Mouse (Mus musculus) liver, embryonic 14.5 days (tissue): ENCODE measurements around the gene Smyd2. TPM values are rescaled to one million over a fixed set of nuclear protein-coding genes. Genes with fewer than 3 reads are reported as not detected.

Source experiments
- ATAC-seq: fragments of 200-750 bp; cut with Nextera tagmentation; 2 replicates; pipeline ENCODE4 v1.8.0; 2017; ENCODE audit warnings: moderate number of reproducible peaks, mild to moderate bottlenecking, moderate library complexity; ENCODE audit not compliant: insufficient read depth
- DNase-seq, 3 experiments: peaks; one replicate each; pipeline ENCODE4 v3.0.0-alpha.2; 2012 to 2013; ENCODE audit warnings: low read depth in 3 of 3, low spot score in 3 of 3
- H3K27ac ChIP-seq: fragments of 300-500 bp; sonication (generic); 2 replicates; pipeline ENCODE4 v1.5.1; 2014; ENCODE audit warnings: moderate library complexity, mild to moderate bottlenecking, control low read depth, inconsistent platforms
- H3K27me3 ChIP-seq: fragments of 300-500 bp; sonication (generic); 2 replicates; pipeline ENCODE4 v1.6.1; 2014; ENCODE audit warnings: mild to moderate bottlenecking, low read length, moderate library complexity; ENCODE audit not compliant: control insufficient read depth, insufficient read depth
- H3K36me3 ChIP-seq: fragments of 300-500 bp; sonication (generic); replicated peaks from 2 replicates; pipeline ENCODE4 v1.6.1; 2014; ENCODE audit warnings: low read depth; ENCODE audit not compliant: control insufficient read depth, insufficient read depth
- H3K4me1 ChIP-seq, 2 experiments: fragments of 200-500 bp in 1 of 2; fragments of 300-500 bp in 1 of 2; sonication (generic) in 1 of 2; replicated peaks; 2 replicates each; pipeline ENCODE4 v1.6.1; 2012 to 2014; ENCODE audit warnings: antibody characterized with exemption in 1 of 2, inconsistent platforms in 1 of 2, low read length in 1 of 2; ENCODE audit not compliant: control insufficient read depth in 2 of 2, insufficient read depth in 2 of 2
- H3K4me2 ChIP-seq: fragments of 300-500 bp; sonication (generic); 2 replicates; pipeline ENCODE4 v1.6.1; 2014; ENCODE audit warnings: low read depth, mild to moderate bottlenecking, control low read depth, moderate library complexity
- H3K4me3 ChIP-seq, 2 experiments: fragments of 200-500 bp in 1 of 2; fragments of 300-500 bp in 1 of 2; sonication (generic) in 1 of 2; 2 replicates each; pipeline ENCODE4 v1.5.1; 2012 to 2014; ENCODE audit warnings: low read depth in 2 of 2, low read length in 2 of 2, mild to moderate bottlenecking in 2 of 2, control low read depth in 1 of 2, inconsistent platforms in 1 of 2, moderate library complexity in 1 of 2; ENCODE audit not compliant: insufficient read depth in 1 of 2
- H3K9ac ChIP-seq: fragments of 300-500 bp; sonication (generic); replicated peaks from 2 replicates; pipeline ENCODE4 v1.6.1; 2014; ENCODE audit warnings: mild to moderate bottlenecking, control low read depth, moderate library complexity
- H3K9me3 ChIP-seq: fragments of 300-500 bp; sonication (generic); 2 replicates; pipeline ENCODE4 v1.6.1; 2016; ENCODE audit warnings: low read length, mixed read lengths; ENCODE audit not compliant: control insufficient read depth
- CTCF ChIP-seq: IDR thresholded peaks from 2 replicates; pipeline ENCODE4 v1.5.1; 2016; ENCODE audit warnings: antibody characterized with exemption, low read depth, control low read depth
- EP300 ChIP-seq: IDR thresholded peaks from 2 replicates; pipeline ENCODE4 v1.6.1; 2016; ENCODE audit warnings: antibody characterized with exemption, low read depth
- WGBS: fragments of 180-500 bp; shearing (Covaris S2); extraction: QIAGEN DNeasy Blood & Tissue Kit; methylation state at CpG from one replicate; pipeline ENCODE4 v1.1.7; 2014; ENCODE audit not compliant: insufficient replicate concordance; 5-methylcytosine and 5-hydroxymethylcytosine counted together
- polyA plus RNA-seq, 2 experiments: library from polyadenylated mRNA; depleted of rRNA in 1 of 2; stranded (reverse) in 1 of 2; unstranded in 1 of 2; fragments of >200 nt; fragmentation: Nextera tagmentation in 1 of 2; extraction: Ambion mirVana in 1 of 2; gene quantifications; 2 replicates each; pipeline versions ENCODE4 v1.2.1 to v1.2.3; 2012 to 2014

The Smyd2 gene
- polyA plus RNA-seq, 2 experiments, result 24.8 to 27.7 TPM

DNA sequence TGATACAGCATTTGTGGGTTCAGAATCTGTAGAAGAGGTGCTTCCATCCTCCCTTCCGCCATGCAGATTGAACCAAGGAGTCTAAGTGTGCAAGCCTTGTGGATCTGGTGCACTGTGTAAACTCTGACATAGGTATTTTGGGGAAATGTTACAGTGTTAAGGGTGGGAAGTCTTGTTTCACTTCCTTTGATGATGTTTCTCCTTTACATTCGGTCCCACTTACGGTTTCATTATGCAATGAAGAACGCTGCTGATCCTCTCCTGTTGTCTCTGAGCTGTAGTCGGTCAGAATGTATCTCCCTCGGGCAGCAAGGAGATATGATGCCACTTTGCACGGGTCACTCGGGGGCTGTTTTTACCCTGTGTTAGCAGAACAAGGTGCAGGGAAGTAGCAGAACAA, 50.5 kb downstream of the Smyd2 start:
- Histone ChIP-seq H3K4me1 (peaks cover 14 to 37% of the 10 kb centered on the region in 2 experiments), H3K36me3 (no peaks in the 10 kb centered on the region), H3K9ac (no peak overlapping the region), H3K4me2 (no peak overlapping the region), H3K4me3 (no peak overlapping the region), H3K9me3 (no peaks in the 10 kb centered on the region), H3K27me3 (no peaks in the 10 kb centered on the region), H3K27ac (no peak overlapping the region)
- no peak for DNase-seq
- 72% methylated on average over 8 of the region's 8 CpGs for WGBS
- TF ChIP-seq CTCF (no peak), EP300 (no peak)
- ATAC-seq, result no peak

DNA sequence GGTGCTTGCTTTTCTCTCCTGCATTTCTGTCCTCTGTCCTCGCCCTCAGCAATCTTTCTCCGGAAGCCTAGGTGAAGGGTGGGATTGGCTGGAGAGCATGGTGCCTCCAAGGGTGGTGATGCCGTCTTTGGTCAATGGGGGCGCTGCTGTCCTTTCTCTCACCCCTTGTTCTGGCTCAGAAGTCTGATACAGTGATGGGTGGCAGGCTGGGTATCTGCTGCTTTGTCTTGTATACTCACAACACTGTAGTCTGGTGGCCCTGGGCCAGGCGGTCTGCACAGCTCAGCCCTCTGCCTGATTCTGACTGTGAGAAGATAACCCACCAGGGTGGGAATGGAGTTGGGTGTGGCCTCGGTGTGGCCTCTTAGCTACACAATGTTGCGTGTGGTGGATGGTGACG, 51.6 kb downstream of the Smyd2 start:
- Histone ChIP-seq H3K9me3 (no peaks in the 10 kb centered on the region), H3K27ac (no peak overlapping the region), H3K4me2 (no peak overlapping the region), H3K4me1 (peaks cover 16 to 46% of the 10 kb centered on the region in 2 experiments), H3K27me3 (no peaks in the 10 kb centered on the region), H3K4me3 (no peak overlapping the region), H3K36me3 (no peaks in the 10 kb centered on the region), H3K9ac (no peak overlapping the region)
- TF ChIP-seq CTCF (peak; percentile 76), EP300 (no peak)
- no peak for DNase-seq
- ATAC-seq, result peak; percentile 40
- WGBS, result 33% methylated on average over 8 of the region's 8 CpGs

- TF ChIP-seq EP300, result no peak
- peak; percentile 75 for TF ChIP-seq CTCF
- Histone ChIP-seq H3K36me3 (no peaks in the 10 kb centered on the region), H3K4me2 (no peak overlapping the region), H3K4me3 (no peak overlapping the region), H3K27me3 (no peaks in the 10 kb centered on the region), H3K9ac (no peak overlapping the region), H3K27ac (no peak overlapping the region), H3K9me3 (no peaks in the 10 kb centered on the region), H3K4me1 (peaks cover 14 to 45% of the 10 kb centered on the region in 2 experiments)
- no peak for ATAC-seq
- DNase-seq, result no peak
- 76% methylated on average over 18 of the region's 18 CpGs for WGBS
Measured at GRCm38 (mm10) chr1:189869651-189870270, 52.4 kb downstream of the Smyd2 start.

DNA sequence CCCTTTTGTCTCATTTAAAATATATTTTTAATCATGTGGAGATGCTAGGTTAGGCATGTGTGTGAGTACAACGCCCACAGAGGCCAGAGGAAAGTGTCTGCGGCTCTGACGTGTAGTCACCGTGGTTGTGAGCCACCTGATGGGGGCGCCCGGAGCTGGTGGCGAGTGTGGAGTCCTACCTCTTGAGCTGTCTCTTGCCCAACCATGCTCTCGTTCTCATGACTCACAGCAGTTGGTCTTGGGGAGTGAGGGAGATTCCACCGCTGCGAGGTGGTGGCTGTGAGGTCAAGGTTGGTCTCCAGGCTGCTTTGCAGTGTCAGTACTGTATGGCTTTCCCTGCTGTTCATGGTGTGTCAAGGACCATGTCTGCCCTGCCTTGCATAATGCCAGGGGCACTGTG, 54.1 kb downstream of the Smyd2 start:
- Histone ChIP-seq H3K27me3 (no peaks in the 10 kb centered on the region), H3K36me3 (no peaks in the 10 kb centered on the region), H3K9ac (no peak overlapping the region), H3K4me3 (no peak overlapping the region), H3K9me3 (no peaks in the 10 kb centered on the region), H3K27ac (no peak overlapping the region), H3K4me1 (peaks cover 14 to 45% of the 10 kb centered on the region in 2 experiments), H3K4me2 (peak overlapping the region; percentile 60)
- no peak for TF ChIP-seq EP300
- peak; percentile 62 for TF ChIP-seq CTCF
- ATAC-seq (peak; percentile 44), DNase-seq (no peak)
- WGBS, result 25% methylated on average over 10 of the region's 10 CpGs

- Histone ChIP-seq H3K4me3 (peak overlapping the region; percentile 13 to 25; a peak in 2 of 4 replicates), H3K4me2 (peak overlapping the region; percentile 60), H3K9me3 (no peaks in the 10 kb centered on the region), H3K36me3 (no peaks in the 10 kb centered on the region), H3K27ac (peak overlapping the region; percentile 52), H3K9ac (no peak overlapping the region; the same call in 1 of the 2 replicates), H3K27me3 (no peaks in the 10 kb centered on the region), H3K4me1 (peaks cover 14 to 45% of the 10 kb centered on the region in 2 experiments)
- TF ChIP-seq EP300, result no peak
- TF ChIP-seq CTCF, result no peak
- DNase-seq (peak; percentile 57 to 63 (median 61)), ATAC-seq (peak; percentile 78)
- WGBS, result 3% methylated on average over 9 of the region's 9 CpGs
Measured at GRCm38 (mm10) chr1:189867497-189867896, 54.7 kb downstream of the Smyd2 start.
